Mouse (Mus musculus) forebrain, embryonic 16.5 days (tissue): ENCODE data around the gene Pebp1. TPM values are rescaled to one million over a fixed set of nuclear protein-coding genes. Genes with fewer than 3 reads are reported as not detected.

Source experiments
- ATAC-seq: fragments of 200-750 bp; cut with Nextera tagmentation; 2 replicates; pipeline ENCODE4 v1.8.0; 2017; ENCODE audit warnings: mild to moderate bottlenecking, moderate library complexity
- H3K27ac ChIP-seq: fragments of 300-500 bp; sonication (generic); 2 replicates; pipeline ENCODE4 v1.5.1; 2014; ENCODE audit warnings: low read length, control low read depth
- H3K27me3 ChIP-seq: fragments of 300-500 bp; sonication (generic); replicated peaks from 2 replicates; pipeline ENCODE4 v1.6.1; 2014; ENCODE audit warnings: low read length; ENCODE audit not compliant: control insufficient read depth, insufficient read depth
- H3K36me3 ChIP-seq: fragments of 300-500 bp; sonication (generic); 2 replicates; pipeline ENCODE4 v1.6.1; 2014; ENCODE audit not compliant: control insufficient read depth, insufficient read depth
- H3K4me1 ChIP-seq: fragments of 300-500 bp; sonication (generic); replicated peaks from 2 replicates; pipeline ENCODE4 v1.6.1; 2014; ENCODE audit warnings: low read length; ENCODE audit not compliant: control insufficient read depth, insufficient read depth
- H3K4me2 ChIP-seq: fragments of 300-500 bp; sonication (generic); 2 replicates; pipeline ENCODE4 v1.6.1; 2014; ENCODE audit warnings: mild to moderate bottlenecking, low read length, control low read depth
- H3K4me3 ChIP-seq: fragments of 300-500 bp; sonication (generic); replicated peaks from 2 replicates; pipeline ENCODE4 v1.5.1; 2014; ENCODE audit warnings: mild to moderate bottlenecking, low read length, control low read depth
- H3K9ac ChIP-seq: fragments of 300-500 bp; sonication (generic); replicated peaks from 2 replicates; pipeline ENCODE4 v1.6.1; 2014; ENCODE audit warnings: low read depth, low read length, control low read depth
- H3K9me3 ChIP-seq: fragments of 300-500 bp; sonication (generic); 2 replicates; pipeline ENCODE4 v1.6.1; 2016; ENCODE audit warnings: low read length; ENCODE audit not compliant: control insufficient read depth
- WGBS: fragments of 180-500 bp; shearing (Covaris S2); extraction: QIAGEN DNeasy Blood & Tissue Kit; methylation state at CpG from one replicate; pipeline ENCODE4 v1.1.7; 2014; 5-methylcytosine and 5-hydroxymethylcytosine counted together
- polyA plus RNA-seq: library from polyadenylated mRNA; unstranded; fragments of >200 nt; fragmentation: Nextera tagmentation; extraction: Ambion mirVana; gene quantifications from 2 replicates; pipeline ENCODE4 v1.2.1, GENCODE M21; 2015

Pebp1 gene
- polyA plus RNA-seq, 1 experiment from 2014 or later: 1,180 TPM

DNA sequence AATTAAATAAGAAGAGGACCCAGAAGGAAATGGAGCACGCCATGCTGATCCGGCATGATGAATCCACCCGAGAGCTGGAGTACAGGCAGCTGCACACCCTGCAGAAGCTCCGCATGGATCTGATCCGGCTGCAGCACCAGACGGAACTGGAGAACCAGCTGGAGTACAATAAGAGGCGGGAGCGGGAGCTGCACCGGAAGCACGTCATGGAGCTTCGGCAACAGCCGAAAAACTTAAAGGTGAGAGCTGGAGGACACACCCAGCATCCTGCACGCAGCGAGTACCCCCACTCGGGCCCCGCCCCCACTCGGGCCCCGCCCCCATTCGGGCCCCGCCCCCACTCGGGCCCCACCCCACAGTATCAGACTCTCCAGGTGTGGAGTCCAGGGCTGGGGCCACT, 23.9 kb downstream of the Pebp1 start:
- Histone ChIP-seq H3K27me3 (no peaks in the 10 kb centered on the region), H3K4me3 (no peak overlapping the region), H3K9me3 (no peaks in the 10 kb centered on the region), H3K4me1 (no peaks in the 10 kb centered on the region), H3K4me2 (no peak overlapping the region), H3K9ac (no peak overlapping the region), H3K36me3 (peaks cover 30% of the 10 kb centered on the region), H3K27ac (no peak overlapping the region)
- no peak for ATAC-seq
- 86% methylated on average over 21 of the region's 21 CpGs for WGBS

DNA sequence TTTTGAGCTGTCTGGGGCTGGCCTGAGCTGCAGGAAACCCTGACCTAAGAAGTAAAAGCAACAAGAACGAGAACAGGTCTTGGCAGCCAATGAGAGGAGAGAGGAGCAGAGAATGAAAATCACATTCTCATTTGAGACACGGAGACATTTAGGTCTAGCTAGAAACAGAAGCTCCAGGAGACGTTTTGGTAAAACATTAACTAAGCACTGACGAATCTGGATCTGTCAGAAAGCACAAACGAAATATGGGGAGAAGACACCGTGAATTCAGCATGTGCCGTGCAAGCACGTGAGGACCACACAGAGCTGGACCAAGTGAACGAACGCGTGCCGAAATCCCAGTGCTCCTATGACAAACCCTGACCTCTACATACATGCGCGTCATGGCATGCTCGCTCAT, 29.1 kb downstream of the Pebp1 start:
- no peak overlapping the region for H3K4me3 ChIP-seq
- H3K4me2 ChIP-seq: no peak overlapping the region
- no peak for ATAC-seq
- H3K27ac ChIP-seq: no peak overlapping the region
- H3K36me3 ChIP-seq: peaks cover 34% of the 10 kb centered on the region
- H3K27me3 ChIP-seq: no peaks in the 10 kb centered on the region
- H3K9me3 ChIP-seq: no peaks in the 10 kb centered on the region
- H3K4me1 ChIP-seq: no peaks in the 10 kb centered on the region
- WGBS: 94% methylated on average over 15 of the region's 15 CpGs
- no peak overlapping the region for H3K9ac ChIP-seq

DNA sequence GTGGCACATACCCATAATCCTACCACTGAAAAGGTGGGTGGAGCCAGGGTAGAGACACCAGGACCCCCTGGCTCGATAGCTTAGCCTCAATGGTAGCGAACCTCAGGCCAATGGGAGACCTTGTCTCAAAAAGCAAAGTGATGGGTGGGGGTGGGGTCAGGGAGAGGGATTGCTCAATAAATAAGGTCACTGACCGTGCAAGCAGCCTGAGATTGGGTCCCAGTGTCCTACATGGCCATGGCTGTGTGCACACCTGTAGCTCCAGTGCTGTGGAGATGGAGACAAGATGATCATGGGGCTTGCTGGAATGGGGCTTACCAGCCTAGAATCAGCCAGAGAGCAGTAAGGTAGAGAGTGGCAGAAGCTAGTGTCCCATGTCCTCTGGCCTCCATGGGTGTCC, 35.7 kb downstream of the Pebp1 start:
- Histone ChIP-seq H3K9ac (no peak overlapping the region), H3K27ac (no peak overlapping the region), H3K9me3 (no peaks in the 10 kb centered on the region), H3K27me3 (no peaks in the 10 kb centered on the region), H3K4me3 (no peak overlapping the region), H3K4me1 (0 out of 2 replicates have a peak, but pooled peaks cover 2% of the 10 kb centered on the region), H3K4me2 (no peak overlapping the region), H3K36me3 (peaks cover 18% of the 10 kb centered on the region)
- no peak for ATAC-seq
- WGBS: 85% methylated on average over 3 of the region's 3 CpGs

DNA sequence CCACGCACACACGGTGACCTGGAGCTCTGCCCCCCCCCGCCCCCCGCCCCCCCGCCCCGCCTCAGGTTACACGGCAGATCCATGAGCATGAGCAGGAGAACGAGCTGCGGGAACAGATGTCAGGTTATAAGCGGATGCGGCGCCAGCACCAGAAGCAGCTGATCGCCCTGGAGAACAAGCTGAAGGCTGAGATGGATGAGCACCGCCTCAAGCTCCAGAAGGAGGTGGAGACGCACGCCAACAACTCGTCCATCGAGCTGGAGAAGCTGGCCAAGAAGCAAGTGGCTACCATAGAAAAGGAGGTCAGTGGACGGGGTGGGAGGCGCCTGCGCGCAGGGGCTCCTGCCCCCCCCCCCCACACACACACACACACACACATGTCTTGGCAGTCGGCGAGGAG, 36.6 kb downstream of the Pebp1 start:
- Histone ChIP-seq H3K4me2 (no peak overlapping the region), H3K27me3 (no peaks in the 10 kb centered on the region), H3K4me1 (0 out of 2 replicates have a peak, but pooled peaks cover 2% of the 10 kb centered on the region), H3K36me3 (peaks cover 9% of the 10 kb centered on the region), H3K9ac (no peak overlapping the region), H3K9me3 (no peaks in the 10 kb centered on the region), H3K4me3 (no peak overlapping the region), H3K27ac (no peak overlapping the region)
- WGBS: 83% methylated on average over 23 of the region's 24 CpGs
- no peak for ATAC-seq

DNA sequence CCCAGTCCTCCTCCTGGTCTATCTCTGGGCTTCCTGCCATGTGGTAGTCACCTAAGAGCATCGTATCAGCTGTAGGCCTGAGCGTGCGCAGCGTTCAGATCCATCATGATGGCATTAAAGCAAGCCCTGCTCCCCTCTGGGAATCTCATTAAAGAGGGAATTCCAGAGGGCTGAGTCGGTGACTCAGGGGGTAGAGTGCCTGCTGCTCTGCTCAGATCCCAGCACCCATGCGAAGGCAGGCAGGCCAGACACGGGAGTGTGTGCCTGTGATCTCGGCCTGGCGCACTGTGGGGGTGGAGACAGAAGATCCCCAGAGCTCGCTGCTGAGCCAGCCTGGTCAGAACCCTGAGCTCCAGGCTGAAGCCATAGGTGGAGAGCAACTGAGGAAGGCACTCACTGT, 39.1 kb downstream of the Pebp1 start:
- Histone ChIP-seq H3K36me3 (peaks cover 6% of the 10 kb centered on the region), H3K9ac (no peak overlapping the region), H3K27me3 (no peaks in the 10 kb centered on the region), H3K4me2 (no peak overlapping the region), H3K27ac (no peak overlapping the region), H3K4me3 (no peak overlapping the region), H3K4me1 (peaks cover 11% of the 10 kb centered on the region), H3K9me3 (no peaks in the 10 kb centered on the region)
- ATAC-seq: no peak
- WGBS: 37% methylated on average over 10 of the region's 10 CpGs

DNA sequence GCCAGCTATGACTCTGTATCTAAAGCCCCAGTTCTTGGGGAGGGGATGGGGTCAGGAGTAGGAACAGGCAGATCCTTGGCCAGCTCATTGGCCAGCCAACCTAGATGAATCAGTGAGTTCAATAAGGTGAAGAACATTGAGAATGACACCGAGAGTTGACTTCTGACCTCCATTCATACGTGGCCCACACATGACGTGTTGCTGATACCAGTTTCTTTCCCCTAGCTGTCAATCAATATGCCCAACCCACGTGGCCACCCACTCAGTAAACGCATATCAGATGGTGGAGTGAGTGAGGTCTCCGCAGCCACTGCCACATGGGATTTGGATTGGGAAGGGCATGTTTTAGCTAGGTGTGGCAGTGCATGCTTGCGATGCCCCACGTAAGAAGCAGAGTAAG, 42.3 kb downstream of the Pebp1 start:
- no peaks in the 10 kb centered on the region for H3K36me3 ChIP-seq
- no peaks in the 10 kb centered on the region for H3K27me3 ChIP-seq
- H3K4me1 ChIP-seq: peaks cover 18% of the 10 kb centered on the region
- H3K4me2 ChIP-seq: no peak overlapping the region
- no peak overlapping the region for H3K9ac ChIP-seq
- no peak overlapping the region for H3K4me3 ChIP-seq
- 94% methylated on average over 8 of the region's 8 CpGs for WGBS
- no peak for ATAC-seq
- H3K9me3 ChIP-seq: no peaks in the 10 kb centered on the region
- H3K27ac ChIP-seq: no peak overlapping the region

DNA sequence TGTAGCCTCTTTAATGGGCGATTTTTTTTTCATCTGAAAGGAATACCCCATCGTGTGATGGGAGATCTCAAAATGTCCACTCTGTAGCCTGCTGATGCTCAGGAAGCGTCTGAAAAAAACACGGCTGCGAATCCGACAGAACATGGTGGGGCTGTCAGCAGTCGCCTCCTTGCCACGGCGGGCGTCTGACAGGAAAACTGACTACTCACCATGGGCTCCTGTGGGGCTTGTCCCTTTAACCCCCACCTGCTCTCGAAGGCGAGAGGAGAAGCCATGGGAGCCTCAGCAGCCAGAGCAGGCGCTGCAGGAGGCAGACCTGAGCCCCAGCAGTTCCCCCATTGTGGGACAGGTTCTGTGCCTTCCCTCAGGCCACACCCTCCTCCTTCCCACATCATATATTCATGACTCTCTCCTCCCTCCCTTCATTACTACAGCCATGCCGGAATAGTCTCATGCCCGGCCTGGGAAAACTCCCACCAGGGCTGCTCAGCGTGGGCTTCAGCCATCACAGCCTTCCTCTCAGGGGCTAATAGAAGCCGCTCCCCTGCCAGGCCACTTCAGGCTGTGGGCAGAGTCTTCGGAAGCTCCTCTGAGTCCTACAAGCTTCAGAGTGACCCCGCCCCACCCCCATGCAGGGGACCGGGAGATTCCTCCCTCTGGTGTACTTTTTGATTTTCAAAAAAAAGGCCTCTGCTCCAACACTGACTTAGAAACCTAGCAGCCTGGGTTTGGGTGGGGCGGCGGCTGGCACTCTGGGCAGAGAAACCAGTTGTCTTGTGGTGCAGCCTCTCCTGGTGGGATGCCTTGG, 44.5 kb downstream of the Pebp1 start:
- 26% methylated on average over 22 of the region's 22 CpGs for WGBS
- no peaks in the 10 kb centered on the region for H3K36me3 ChIP-seq
- H3K27ac ChIP-seq: peak overlapping the region; percentile 96
- H3K4me2 ChIP-seq: peak overlapping the region; percentile 72
- H3K9ac ChIP-seq: peak overlapping the region; percentile 66
- no peaks in the 10 kb centered on the region for H3K9me3 ChIP-seq
- peak; percentile 24; the same call in 1 of the 2 replicates for ATAC-seq
- H3K4me3 ChIP-seq: peak overlapping the region; percentile 73
- H3K4me1 ChIP-seq: peaks cover 21% of the 10 kb centered on the region
- no peaks in the 10 kb centered on the region for H3K27me3 ChIP-seq

- peak; percentile 27 for ATAC-seq
- H3K36me3 ChIP-seq: no peaks in the 10 kb centered on the region
- peak overlapping the region; percentile 72 for H3K4me2 ChIP-seq
Observed at GRCm38 (mm10) chr5:117241935-117242531, 45.4 kb downstream of the Pebp1 start.

DNA sequence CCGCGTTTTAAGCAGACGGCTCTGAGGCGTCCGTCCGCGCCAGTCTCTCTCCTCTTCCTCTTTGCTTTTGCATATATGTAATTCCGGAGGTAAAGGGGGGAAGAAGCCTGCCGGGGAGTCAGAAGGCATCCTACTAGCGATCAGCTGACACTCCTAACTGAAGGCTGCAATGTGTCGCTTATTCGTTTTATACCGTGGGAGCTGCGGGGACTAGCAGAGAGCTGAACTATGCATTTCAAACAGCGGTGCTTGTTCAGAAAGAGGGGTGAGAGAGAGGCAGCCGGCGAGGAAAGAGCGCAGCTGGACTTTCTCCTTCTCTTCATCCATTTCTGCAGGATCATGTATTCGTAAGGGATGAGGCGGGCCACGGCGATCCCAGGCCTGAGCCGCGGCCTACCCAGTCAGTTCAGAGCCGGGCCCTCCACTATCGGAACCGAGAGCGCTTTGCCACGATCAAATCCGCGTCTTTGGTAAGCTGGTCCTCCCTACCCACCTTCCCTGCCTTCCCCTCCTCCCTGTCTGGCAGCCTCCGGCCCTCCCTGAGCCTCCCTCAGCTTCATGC, 46.6 kb downstream of the Pebp1 start:
- H3K27me3 ChIP-seq: no peaks in the 10 kb centered on the region
- no peaks in the 10 kb centered on the region for H3K9me3 ChIP-seq
- peak; percentile 64 for ATAC-seq
- H3K9ac ChIP-seq: peak overlapping the region; percentile 88
- H3K4me1 ChIP-seq: peaks cover 21% of the 10 kb centered on the region
- no peaks in the 10 kb centered on the region for H3K36me3 ChIP-seq
- peak overlapping the region; percentile 72 for H3K4me2 ChIP-seq
- peak overlapping the region; percentile 96 for H3K27ac ChIP-seq
- H3K4me3 ChIP-seq: peak overlapping the region; percentile 73
- 1% methylated on average over 32 of the region's 32 CpGs for WGBS

More at GRCm38 (mm10) chr5:117241935-117242531, 45.4 kb downstream of the Pebp1 start:
- peak overlapping the region; percentile 88 for H3K9ac ChIP-seq
- no peaks in the 10 kb centered on the region for H3K27me3 ChIP-seq
- no peaks in the 10 kb centered on the region for H3K9me3 ChIP-seq
- H3K27ac ChIP-seq: peak overlapping the region; percentile 96
- 51% methylated on average over 16 of the region's 16 CpGs for WGBS
- H3K4me3 ChIP-seq: peak overlapping the region; percentile 73
- peaks cover 21% of the 10 kb centered on the region for H3K4me1 ChIP-seq
